Mouse (Mus musculus) small intestine, adult 2 months (tissue): ENCODE measurements around the gene Hecw2. TPM values are rescaled to one million over a fixed set of nuclear protein-coding genes. Genes with fewer than 3 reads are reported as not detected.

ENCODE experiments used
- H3K27ac ChIP-seq: fragments of 200-500 bp; 2 replicates; pipeline ENCODE4 v1.5.1; 2012; ENCODE audit warnings: low read depth, low read length, control low read depth, inconsistent platforms; ENCODE audit not compliant: insufficient read depth
- H3K27me3 ChIP-seq: fragments of 200-500 bp; 2 replicates; pipeline ENCODE4 v1.6.1; 2012; ENCODE audit warnings: mild to moderate bottlenecking, moderate library complexity, low read length, inconsistent platforms; ENCODE audit not compliant: control insufficient read depth, insufficient read depth
- H3K36me3 ChIP-seq: fragments of 200-500 bp; 2 replicates; pipeline ENCODE4 v1.6.1; 2012; ENCODE audit warnings: mild to moderate bottlenecking, low read length, control low read depth, inconsistent platforms; ENCODE audit not compliant: control insufficient read depth, insufficient read depth
- H3K4me1 ChIP-seq: fragments of 200-500 bp; 2 replicates; pipeline ENCODE4 v1.6.1; 2012; ENCODE audit warnings: low read length, inconsistent platforms, mixed read lengths; ENCODE audit not compliant: control insufficient read depth, insufficient read depth, insufficient read length
- H3K4me3 ChIP-seq: fragments of 200-500 bp; 2 replicates; pipeline ENCODE4 v1.5.1; 2012; ENCODE audit warnings: low read depth, mild to moderate bottlenecking, control low read depth, inconsistent platforms, low read length, moderate library complexity
- CTCF ChIP-seq: fragments of 200-500 bp; IDR thresholded peaks from 2 replicates; pipeline ENCODE4 v1.5.1; 2012; ENCODE audit warnings: low read depth, mild to moderate bottlenecking, control low read depth, inconsistent platforms, low read length, moderate library complexity, mixed read lengths; ENCODE audit not compliant: insufficient replicate concordance, insufficient read length; ENCODE audit errors: extremely low read depth
- POLR2A ChIP-seq: fragments of 200-500 bp; IDR thresholded peaks from 2 replicates; pipeline ENCODE4 v1.6.1; 2012; ENCODE audit warnings: low read depth, mild to moderate bottlenecking, control low read depth, inconsistent platforms, low read length, moderate library complexity
- WGBS: fragments of 180-500 bp; shearing (Covaris S2); methylation state at CpG from one replicate; pipeline ENCODE4 v1.1.7; 2018; 5-methylcytosine and 5-hydroxymethylcytosine counted together
- polyA plus RNA-seq: library from polyadenylated mRNA; depleted of rRNA; stranded (reverse); fragments of >200 nt; gene quantifications from 2 replicates; pipeline ENCODE4 v1.2.3, GENCODE M21; 2012

Gene Hecw2
- polyA plus RNA-seq, 1 experiment = 0.25 TPM

DNA sequence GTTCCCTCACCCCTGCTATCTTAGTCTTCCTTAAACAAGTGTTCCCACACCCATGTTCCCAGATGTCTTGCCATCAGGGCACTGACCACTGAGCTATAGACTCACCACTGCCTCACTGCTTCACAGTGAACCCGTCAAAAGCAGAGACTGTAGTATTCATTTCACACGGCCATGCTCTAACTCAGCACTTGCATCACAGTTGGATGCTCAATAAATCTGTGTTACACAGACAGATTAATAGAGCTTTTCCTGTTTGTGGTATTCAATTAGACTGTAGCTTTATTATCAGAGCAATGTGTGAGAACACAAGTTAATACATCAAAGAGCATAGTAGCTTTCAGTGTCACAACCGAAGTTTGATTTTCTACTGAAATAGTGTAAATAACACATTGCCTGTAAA is 330.9 kb downstream of the Hecw2 start:
- Histone ChIP-seq H3K27ac (no peak overlapping the region), H3K36me3 (no peaks in the 10 kb centered on the region), H3K4me1 (peaks cover 3% of the 10 kb centered on the region; the same call in 1 of the 2 replicates), H3K4me3 (no peak overlapping the region), H3K27me3 (no peaks in the 10 kb centered on the region)
- WGBS = 91% methylated on average over 3 of the region's 3 CpGs
- TF ChIP-seq CTCF = no peak
- TF ChIP-seq POLR2A = no peak

DNA sequence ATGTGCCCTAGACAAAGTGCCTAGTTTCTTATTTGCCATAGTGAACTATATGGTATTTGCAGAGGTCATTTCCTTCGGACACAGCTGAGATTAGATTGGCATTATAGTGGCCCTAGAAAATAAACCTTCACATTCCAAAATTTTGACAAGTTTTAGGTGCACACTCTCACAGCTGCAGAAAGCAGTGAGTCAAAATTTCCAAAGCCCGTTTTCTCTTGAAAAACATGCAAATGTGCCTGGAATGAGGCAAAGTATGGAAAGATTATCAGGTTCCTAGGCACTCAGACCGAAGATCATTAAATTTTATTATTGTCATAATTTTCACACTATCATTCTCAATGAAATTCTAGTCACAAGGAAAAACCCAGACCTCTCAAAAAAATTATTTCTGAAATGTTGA is 334.4 kb downstream of the Hecw2 start:
- Histone ChIP-seq H3K4me1 (peaks cover 6% of the 10 kb centered on the region; the same call in 1 of the 2 replicates), H3K36me3 (no peaks in the 10 kb centered on the region), H3K27me3 (no peaks in the 10 kb centered on the region), H3K27ac (no peak overlapping the region), H3K4me3 (no peak overlapping the region)
- 84% methylated on average over 3 of the region's 3 CpGs for WGBS
- TF ChIP-seq POLR2A = no peak
- no peak for TF ChIP-seq CTCF

DNA sequence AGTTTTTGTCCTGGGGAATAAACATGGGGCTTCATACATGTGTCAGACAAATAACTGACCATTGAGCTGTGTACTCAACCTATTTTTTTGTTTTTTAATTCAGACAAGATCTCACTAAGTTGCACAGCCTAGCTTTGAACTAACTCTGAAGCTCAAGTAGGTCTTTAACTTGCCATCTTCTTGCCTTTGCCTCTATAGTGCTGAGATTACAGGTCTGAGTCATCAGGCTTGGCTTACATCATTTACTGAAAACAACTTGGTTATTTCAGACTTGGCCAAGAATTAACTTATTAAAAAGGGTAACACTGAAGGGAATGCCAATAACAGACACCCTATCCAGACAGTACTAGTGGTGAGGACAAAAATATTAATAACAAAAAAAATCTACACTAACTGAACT is 335.8 kb downstream of the Hecw2 start:
- Histone ChIP-seq H3K4me1 (peaks cover 3% of the 10 kb centered on the region; the same call in 1 of the 2 replicates), H3K27me3 (no peaks in the 10 kb centered on the region), H3K36me3 (no peaks in the 10 kb centered on the region), H3K4me3 (no peak overlapping the region), H3K27ac (no peak overlapping the region)
- no peak for TF ChIP-seq POLR2A
- no peak for TF ChIP-seq CTCF

DNA sequence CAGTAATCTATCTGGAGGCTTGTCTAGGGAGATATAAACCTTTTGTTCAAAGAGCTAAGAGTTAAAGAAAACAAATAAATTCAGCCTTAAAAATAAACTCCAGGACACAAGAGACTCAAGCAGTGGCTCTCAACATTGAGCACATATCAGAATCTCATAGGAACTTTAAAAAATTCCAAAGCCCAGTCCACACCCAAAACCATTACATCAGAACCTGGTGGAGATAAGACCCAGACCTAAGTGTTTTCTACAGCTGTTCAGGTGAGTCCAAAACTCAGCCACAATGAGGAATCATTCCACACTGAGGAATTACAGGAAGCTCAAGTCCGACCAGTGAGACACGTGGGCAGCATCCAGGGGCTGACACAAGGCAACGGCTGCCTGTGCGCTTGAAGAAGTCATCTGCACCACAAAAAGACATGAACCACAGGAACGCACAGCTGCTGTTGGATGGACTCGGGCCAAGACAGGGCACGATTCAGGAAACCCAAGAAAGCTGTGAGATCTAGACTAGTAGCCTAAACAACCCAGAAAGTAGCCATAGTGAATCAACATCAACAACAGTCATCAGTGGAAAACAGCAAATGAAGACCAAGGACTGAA is 338.4 kb downstream of the Hecw2 start:
- 70% methylated on average over 7 of the region's 7 CpGs for WGBS
- Histone ChIP-seq H3K27ac (no peak overlapping the region), H3K4me1 (peaks cover 3% of the 10 kb centered on the region; the same call in 1 of the 2 replicates), H3K4me3 (no peak overlapping the region), H3K27me3 (no peaks in the 10 kb centered on the region), H3K36me3 (no peaks in the 10 kb centered on the region)
- TF ChIP-seq POLR2A = no peak
- TF ChIP-seq CTCF = no peak

DNA sequence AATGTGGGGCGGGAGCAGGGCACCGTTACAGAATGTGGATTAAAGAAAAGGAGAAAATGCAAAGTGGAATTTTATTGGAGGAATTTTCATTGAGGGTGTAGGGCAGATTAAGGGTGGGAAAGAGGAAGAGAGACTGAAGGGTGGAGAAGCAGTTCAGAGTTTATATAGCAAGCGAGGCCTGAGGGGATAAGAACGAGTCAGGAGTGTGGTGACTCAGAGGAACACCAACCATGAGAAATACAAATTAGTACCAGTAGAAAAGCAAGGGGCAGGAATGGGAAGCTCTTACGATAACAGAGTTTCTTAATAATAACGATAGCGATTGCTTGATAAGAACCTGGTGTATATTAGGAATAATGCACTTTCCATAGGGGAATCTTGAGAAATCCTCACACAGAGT is 339.2 kb downstream of the Hecw2 start:
- WGBS = 84% methylated on average over 7 of the region's 7 CpGs
- no peak overlapping the region for H3K27ac ChIP-seq
- H3K4me3 ChIP-seq = no peak overlapping the region
- peaks cover 7% of the 10 kb centered on the region; the same call in 1 of the 2 replicates for H3K4me1 ChIP-seq
- TF ChIP-seq POLR2A = no peak
- TF ChIP-seq CTCF = no peak
- no peaks in the 10 kb centered on the region for H3K36me3 ChIP-seq
- no peaks in the 10 kb centered on the region for H3K27me3 ChIP-seq

DNA sequence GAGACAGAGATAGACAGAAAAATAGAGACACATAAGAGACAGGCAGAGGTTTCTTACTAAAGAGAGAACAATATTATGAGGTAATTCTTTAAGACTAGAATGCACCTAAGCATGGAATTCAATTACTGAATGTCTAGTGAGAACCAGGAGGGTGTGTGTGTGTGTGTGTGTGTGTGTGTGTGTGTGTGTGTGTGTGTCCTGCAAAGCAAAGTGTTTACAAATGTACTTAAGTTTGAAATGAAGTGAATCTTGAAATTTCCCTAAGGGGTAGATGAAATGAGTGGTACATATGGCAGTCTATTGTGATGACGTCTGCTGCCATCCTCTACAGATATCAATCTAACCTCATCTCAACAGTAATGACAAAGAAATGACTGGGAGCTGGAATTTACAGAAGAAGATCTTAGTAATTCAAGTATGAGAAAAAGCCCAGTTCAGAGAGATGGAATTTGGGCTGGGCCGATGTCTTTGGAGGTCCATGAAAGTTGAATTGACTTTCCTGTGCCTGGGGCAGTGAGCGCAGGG is 342.8 kb downstream of the Hecw2 start:
- peak overlapping the region; percentile 78 for H3K27ac ChIP-seq
- WGBS = 94% methylated on average over 3 of the region's 3 CpGs
- H3K4me3 ChIP-seq = no peak overlapping the region
- TF ChIP-seq POLR2A = no peak
- no peak for TF ChIP-seq CTCF
- H3K27me3 ChIP-seq = no peaks in the 10 kb centered on the region
- H3K36me3 ChIP-seq = no peaks in the 10 kb centered on the region
- H3K4me1 ChIP-seq = peaks cover 10% of the 10 kb centered on the region; the same call in 1 of the 2 replicates

- TF ChIP-seq POLR2A (no peak), CTCF (no peak)
- Histone ChIP-seq H3K27ac (peak overlapping the region; percentile 45; the same call in 1 of the 2 replicates), H3K27me3 (no peaks in the 10 kb centered on the region), H3K36me3 (no peaks in the 10 kb centered on the region), H3K4me3 (no peak overlapping the region), H3K4me1 (peaks cover 8% of the 10 kb centered on the region; the same call in 1 of the 2 replicates)
- 71% methylated on average over 8 of the region's 8 CpGs for WGBS
Measured at GRCm38 (mm10) chr1:53851334-53851733, 343.6 kb downstream of the Hecw2 start.
